Mouse (Mus musculus) bone marrow, adult 2 months (tissue): ENCODE results near the gene Lmntd1. TPM values are rescaled to one million over a fixed set of nuclear protein-coding genes. Genes with fewer than 3 reads are reported as not detected.

ENCODE experiments used
- H3K27ac ChIP-seq: fragments of 200-500 bp; 2 replicates; pipeline ENCODE4 v1.5.1; 2012; ENCODE audit warnings: low read depth, mild to moderate bottlenecking, control low read depth, inconsistent platforms, low read length; ENCODE audit not compliant: control insufficient read depth, poor library complexity, insufficient read depth
- H3K4me1 ChIP-seq: fragments of 200-500 bp; 2 replicates; pipeline ENCODE4 v1.6.1; 2011; ENCODE audit warnings: low read length; ENCODE audit not compliant: control insufficient read depth, insufficient read depth
- H3K4me3 ChIP-seq: fragments of 200-500 bp; replicated peaks from 2 replicates; pipeline ENCODE3; 2011; ENCODE audit warnings: mild to moderate bottlenecking, low read depth, low read length, control low read depth; ENCODE audit not compliant: control insufficient read depth
- CTCF ChIP-seq: fragments of 200-500 bp; IDR thresholded peaks from 2 replicates; pipeline ENCODE4 v1.5.1; 2011; ENCODE audit warnings: low read length, control low read depth; ENCODE audit not compliant: control insufficient read depth, insufficient read depth
- POLR2A ChIP-seq: fragments of 200-500 bp; IDR thresholded peaks from 2 replicates; pipeline ENCODE4 v1.6.1; 2011; ENCODE audit warnings: low read depth, mild to moderate bottlenecking, control low read depth, low read length, borderline replicate concordance; ENCODE audit not compliant: control insufficient read depth
- WGBS: fragments of 180-500 bp; shearing (Covaris S2); methylation state at CpG from one replicate; pipeline ENCODE4 v1.1.7; 2018; 5-methylcytosine and 5-hydroxymethylcytosine counted together
- polyA plus RNA-seq: library from polyadenylated mRNA; stranded (reverse); fragments of >200 nt; gene quantifications from 2 replicates; pipeline ENCODE4 v1.2.4, GENCODE M21; 2011; ENCODE audit warnings: low replicate concordance; ENCODE audit not compliant: missing spikeins, insufficient read depth, insufficient read length

Gene Lmntd1
- polyA plus RNA-seq, 1 experiment = not detected

DNA sequence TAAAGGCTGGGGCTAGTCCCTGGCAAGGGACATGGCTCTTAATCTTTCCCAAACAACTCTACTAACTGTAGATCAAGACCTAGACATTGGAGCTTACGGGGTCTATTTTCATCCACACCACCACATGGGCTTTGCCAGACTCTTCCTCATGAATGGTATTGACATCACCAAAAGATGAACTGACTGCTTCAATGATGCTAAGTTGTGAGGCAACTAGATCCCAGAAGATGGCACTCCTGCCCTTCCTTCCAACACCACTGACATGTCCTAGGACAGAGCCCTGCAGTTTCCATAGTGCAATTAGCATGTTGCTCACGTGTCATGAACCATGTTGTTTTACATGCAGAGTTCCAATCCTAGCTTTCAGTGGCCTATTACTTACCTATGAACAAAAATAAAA lies 217.6 kb downstream of the Lmntd1 start:
- no peaks in the 10 kb centered on the region for H3K4me1 ChIP-seq
- TF ChIP-seq CTCF (no peak), POLR2A (no peak)
- no peak overlapping the region for H3K4me3 ChIP-seq
- 82% methylated on average over 2 of the region's 2 CpGs for WGBS
- no peak overlapping the region for H3K27ac ChIP-seq

DNA sequence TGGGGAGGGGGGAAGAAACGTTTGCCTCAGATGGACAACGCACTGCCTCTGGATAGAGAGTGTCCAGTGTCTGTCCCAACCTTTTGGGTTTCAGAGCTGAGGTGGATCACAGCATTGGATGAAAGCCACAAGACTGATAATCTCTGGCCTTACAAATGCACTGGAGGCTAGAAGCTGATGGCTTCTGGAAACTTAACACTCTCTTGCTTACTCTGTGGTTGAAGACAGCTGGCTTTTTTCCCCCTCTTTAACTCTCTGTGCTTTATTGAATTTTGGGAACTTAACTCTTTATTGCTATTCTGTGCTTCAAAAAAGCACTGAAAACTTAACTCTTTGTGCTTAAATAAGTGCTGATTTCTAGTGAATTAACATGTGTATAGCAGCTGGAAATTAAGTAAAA lies 223.7 kb downstream of the Lmntd1 start:
- Histone ChIP-seq H3K4me1 (no peaks in the 10 kb centered on the region), H3K27ac (no peak overlapping the region), H3K4me3 (no peak overlapping the region)
- 84% methylated on average over 2 of the region's 2 CpGs for WGBS
- TF ChIP-seq POLR2A (no peak), CTCF (no peak)

GRCm38 (mm10) chr6:145389904-145390303 lies 224.2 kb downstream of the Lmntd1 start:
- Histone ChIP-seq H3K4me1 (no peaks in the 10 kb centered on the region), H3K4me3 (no peak overlapping the region), H3K27ac (no peak overlapping the region)
- WGBS = 86% methylated on average over 7 of the region's 7 CpGs
- TF ChIP-seq CTCF (no peak), POLR2A (no peak)

DNA sequence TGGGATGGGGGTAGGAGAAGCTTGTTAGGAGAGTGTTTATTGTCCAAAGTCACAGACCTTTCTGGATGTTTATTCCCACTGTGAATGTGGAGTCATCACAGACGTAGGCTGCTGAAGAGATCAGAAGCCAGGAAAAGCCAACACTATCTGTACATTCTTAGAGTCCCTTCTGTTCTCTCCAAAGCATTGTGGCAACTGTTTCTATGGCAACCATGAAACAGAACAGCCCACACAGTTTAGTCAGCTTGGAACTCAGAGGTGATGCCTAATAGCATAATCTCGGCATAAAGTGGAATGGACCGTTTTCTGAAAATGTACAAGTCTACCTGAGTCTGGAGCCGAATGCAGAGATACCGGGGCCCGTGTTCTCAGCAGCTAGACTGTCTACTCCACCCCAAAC lies 226.7 kb downstream of the Lmntd1 start:
- WGBS = 85% methylated on average over 6 of the region's 6 CpGs

DNA sequence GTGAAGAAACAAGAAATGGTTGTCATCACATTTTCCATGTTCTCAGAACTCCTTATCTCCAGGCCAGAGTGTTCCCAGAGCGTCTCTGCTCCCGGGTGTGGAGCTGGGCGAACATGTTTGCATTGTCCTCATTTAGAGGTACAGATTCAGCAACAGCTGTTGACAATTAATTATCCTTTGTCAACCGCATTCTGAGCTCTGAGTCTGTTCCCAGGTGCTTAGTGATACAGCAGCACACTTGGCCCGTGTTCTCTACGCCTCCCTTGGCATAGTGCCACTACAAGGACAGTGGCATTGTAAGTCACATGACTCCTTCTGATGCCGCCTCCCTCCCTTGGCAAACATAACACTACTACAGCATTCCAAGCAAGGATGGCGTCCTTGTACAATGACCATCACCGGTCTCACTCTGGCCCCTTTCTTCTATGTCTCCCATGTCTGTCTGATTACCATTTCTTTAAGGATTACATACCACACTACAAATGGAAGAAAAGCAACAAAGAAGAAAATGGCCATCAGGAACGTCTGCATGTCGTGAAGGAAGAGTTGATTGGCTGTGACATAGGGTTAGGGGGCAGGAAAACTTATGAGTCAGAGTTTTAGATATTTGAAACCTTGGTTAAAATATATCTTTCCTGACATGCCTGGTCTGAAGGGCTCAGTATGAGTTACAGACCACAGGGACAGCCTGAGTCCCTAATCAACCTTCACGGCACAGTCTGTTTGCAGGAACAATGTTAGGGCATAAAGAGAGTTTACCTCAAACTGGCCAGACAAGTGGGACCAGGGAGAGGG lies 231.3 kb downstream of the Lmntd1 start:
- TF ChIP-seq POLR2A (no peak), CTCF (no peak)
- no peak overlapping the region for H3K27ac ChIP-seq
- no peak overlapping the region for H3K4me3 ChIP-seq
- 78% methylated on average over 12 of the region's 12 CpGs for WGBS
- H3K4me1 ChIP-seq = no peaks in the 10 kb centered on the region

More for the DNA sequence above, 226.7 kb downstream of the Lmntd1 start:
- no peak for TF ChIP-seq CTCF
- TF ChIP-seq POLR2A = no peak
- Histone ChIP-seq H3K4me1 (no peaks in the 10 kb centered on the region), H3K4me3 (no peak overlapping the region), H3K27ac (no peak overlapping the region)

DNA sequence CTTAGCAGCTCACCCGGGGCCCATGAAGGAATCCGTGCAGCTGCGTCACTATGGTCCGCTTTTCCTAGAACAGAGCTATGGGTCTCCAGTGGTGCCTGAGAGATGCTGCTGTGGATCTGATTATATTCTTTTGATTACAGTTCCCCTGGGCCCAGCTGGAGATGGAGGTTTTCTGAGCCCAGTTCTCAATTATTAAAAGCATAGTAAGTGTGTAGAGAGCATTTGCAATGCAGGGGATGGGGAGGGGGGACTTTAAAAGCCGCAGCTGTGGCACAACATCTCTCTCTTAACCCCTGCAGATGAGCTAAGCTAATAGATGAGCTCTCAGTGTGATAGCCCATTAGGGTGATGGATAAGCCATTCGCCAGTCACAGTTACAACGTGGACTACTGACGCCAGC lies 233.2 kb downstream of the Lmntd1 start:
- Histone ChIP-seq H3K4me3 (no peak overlapping the region), H3K27ac (no peak overlapping the region), H3K4me1 (no peaks in the 10 kb centered on the region)
- TF ChIP-seq POLR2A = no peak
- TF ChIP-seq CTCF = no peak
- 90% methylated on average over 8 of the region's 8 CpGs for WGBS

DNA sequence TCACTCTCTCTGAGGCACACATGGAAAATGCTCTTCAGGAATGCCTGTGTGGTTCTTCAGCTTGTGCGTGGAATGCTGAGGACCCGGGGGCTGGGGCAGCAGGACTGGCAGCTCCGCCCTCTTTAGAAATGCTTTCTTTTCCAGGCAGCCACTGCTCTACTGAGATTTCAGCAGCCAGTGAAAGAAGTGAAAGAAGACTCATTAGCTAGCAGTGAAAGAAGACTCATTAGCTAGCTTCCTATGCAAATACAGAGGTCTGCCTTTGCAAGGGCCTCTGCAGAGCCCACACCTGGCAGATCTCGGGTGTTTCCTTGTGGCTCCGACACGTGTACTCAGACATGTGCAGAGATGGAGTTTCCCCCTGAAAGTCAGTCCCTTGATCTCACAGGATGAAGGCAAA lies 234.9 kb downstream of the Lmntd1 start:
- WGBS = 14% methylated on average over 6 of the region's 6 CpGs
- TF ChIP-seq POLR2A (no peak), CTCF (no peak)
- no peak overlapping the region for H3K4me3 ChIP-seq
- no peak overlapping the region for H3K27ac ChIP-seq
- H3K4me1 ChIP-seq = no peaks in the 10 kb centered on the region

DNA sequence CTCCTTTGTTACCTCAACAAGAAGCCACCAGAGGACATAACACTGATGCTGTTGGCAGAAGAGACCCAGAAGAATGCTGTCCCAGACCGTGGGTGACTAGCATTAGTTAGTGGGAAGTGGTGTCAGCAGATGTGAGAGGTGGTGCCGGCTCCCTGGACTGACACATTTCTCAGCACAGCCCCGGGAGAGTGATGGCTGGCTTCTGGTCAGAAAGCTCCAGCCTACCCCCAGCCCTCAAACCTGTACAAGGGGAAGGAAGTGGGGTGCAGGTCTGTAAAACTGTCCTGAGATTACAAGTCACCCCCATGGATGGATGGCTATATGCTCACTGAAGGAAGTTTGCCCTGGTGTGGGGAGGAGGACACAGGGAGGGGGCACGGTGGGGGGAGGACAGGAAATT lies 235.4 kb downstream of the Lmntd1 start:
- no peak overlapping the region for H3K4me3 ChIP-seq
- no peak for TF ChIP-seq POLR2A
- TF ChIP-seq CTCF = no peak
- no peak overlapping the region for H3K27ac ChIP-seq
- 0% methylated on average over 4 of the region's 4 CpGs for WGBS
- no peaks in the 10 kb centered on the region for H3K4me1 ChIP-seq

DNA sequence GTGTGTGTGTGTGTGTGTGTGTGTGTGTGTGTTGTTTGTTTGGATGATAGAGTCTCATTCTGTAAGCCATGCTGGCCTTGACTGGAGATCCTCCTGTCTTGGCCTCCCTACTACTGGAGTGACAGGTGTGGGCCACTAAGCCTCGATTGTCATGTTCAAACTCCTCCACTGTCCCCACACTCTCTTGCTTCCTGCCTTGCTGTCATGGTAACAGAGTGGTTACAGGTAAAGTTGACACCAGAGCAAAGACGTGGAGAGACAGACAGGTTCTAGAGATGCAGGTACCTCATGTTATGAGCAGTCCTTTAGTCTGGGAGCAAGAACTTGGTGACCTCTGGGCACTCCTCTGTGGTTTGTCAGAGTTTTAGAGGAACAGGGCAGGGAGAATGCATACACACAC lies 239.7 kb downstream of the Lmntd1 start:
- 47% methylated on average over 2 of the region's 2 CpGs for WGBS

More for the DNA sequence above, 239.7 kb downstream of the Lmntd1 start:
- no peak overlapping the region for H3K4me3 ChIP-seq
- TF ChIP-seq CTCF (no peak), POLR2A (no peak)
- H3K27ac ChIP-seq = no peak overlapping the region
- H3K4me1 ChIP-seq = no peaks in the 10 kb centered on the region
